Mouse (Mus musculus) 3T3-L1 (cell line): ENCODE measurements at regions not wholly inside any gene's neighbourhood (a gene's known extent, or its start where the extent isn't known, plus 50 kb on each side); places are given as distances from the start of the nearest gene placed in this dataset.

Experiments used
- DNase-seq: peaks from one replicate; pipeline ENCODE4 v3.0.0-alpha.2; 2015; ENCODE audit warnings: low read depth, low spot score

DNA sequence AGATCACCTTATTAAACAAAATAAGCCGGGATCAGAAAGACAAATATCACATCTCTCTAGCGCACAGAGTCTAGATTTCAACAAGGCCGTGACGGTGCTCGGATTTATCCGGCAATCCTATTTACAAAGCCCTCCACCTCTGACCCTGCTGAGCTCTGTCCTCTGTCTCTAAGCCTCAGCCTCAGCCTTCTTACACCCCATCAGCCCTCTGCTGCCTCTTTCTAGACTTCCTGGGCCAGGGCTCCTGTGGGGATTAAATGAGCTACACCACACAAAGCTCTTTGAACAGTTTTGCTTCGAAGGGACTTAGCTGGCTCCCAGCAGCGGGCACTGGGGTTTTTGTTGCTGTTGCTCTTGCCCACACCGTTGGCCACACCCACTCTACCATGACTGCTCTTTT is 211.8 kb downstream of the CK137956 start:
- DNase-seq, result no peak

DNA sequence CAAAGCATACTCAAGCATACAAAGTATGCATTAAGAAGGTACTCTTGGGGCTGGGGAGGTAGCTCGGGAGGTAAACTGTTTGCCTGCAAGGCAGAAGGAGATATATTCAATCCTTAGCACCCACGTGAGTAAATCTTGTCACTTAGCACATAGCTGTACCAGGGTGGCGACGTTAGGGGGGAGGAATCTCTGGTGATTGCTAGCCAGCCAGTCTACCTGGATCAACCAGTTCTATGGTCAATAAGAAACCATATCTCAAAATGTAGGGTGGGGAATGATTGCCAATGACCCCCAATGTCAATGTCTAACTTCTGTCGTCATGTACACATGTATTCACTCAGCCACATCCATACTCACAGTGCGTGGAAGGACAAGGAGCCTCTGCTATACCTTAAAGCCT is 214.5 kb downstream of the CK137956 start:
- no peak for DNase-seq

DNA sequence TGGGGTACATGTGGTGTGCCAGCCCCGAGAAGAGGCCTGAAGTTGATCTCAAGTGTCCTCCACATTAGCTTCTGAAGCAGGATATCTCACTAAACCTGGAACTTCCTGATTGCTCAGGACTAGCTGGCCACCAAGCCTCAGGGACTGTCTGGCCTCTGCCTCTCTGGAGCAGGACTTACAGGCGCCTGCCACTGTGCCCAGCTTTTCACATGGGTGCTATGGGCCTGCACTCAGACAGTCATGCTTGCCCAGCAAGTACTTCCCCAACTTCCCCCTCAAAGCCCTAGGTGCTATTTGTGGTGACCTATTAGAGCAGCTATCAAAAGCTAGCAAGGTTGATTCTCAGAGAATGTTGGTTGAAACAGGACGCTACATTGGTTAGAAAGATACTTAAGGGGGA is 220.0 kb downstream of the CK137956 start:
- no peak for DNase-seq

DNA sequence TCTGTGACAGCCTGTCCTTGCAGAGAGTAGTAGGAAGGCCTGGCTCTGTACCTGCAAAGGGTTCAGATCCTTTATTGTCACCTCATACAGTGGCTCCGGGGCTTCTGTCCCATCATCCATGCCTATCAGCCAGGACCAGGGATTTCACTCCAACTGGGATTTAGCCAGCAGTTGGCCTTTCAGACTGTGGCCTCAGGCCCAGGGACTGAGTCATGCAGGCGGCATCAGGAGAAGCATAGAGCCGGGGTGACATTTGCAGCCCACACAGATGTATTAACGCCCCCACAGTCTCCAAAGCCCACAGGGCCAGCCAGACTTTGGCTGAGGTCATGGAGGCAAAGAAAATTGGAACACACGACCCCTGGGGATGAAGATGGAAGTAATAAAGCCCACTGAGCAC is 222.9 kb downstream of the CK137956 start:
- DNase-seq, result no peak

DNA sequence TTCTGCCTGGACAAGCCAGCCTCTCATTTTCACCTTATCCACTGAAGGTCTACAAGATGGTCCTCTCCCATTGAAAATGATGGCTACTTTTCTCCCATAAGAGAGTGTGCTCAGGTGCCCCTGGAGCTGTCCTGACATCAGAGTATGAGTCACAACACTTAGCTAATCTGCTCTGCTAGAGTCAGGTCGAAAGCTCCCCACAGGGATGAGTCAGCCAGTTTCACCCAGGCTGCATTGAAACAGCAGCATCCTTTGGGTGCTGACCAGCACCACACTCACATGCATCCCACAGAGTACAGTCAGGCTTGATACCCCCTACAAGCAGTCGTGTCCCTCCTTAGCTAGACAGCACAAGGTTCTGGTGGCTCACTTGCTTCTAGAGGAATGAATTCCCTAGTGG is 234.0 kb downstream of the CK137956 start:
- peak; percentile 1 for DNase-seq

DNA sequence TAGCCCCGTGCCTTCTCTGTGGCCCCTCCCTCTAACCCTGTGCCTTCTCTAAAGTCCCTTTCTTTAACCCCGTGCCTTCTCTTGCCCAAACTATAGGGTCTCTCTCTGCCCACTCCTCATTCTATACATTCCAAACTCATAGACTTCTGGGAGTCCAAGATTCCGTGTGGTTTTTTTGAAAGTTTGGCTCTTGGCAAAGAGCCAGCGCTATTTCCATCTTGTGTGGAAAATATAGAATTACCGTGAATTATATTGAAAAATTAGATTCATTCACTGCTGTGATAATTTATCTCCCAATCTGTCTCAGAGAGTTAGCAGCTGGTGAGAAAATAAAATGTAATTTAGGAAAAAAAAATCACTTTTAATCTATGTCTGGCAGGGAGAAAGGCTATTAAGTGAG is 234.6 kb downstream of the CK137956 start:
- no peak for DNase-seq

DNA sequence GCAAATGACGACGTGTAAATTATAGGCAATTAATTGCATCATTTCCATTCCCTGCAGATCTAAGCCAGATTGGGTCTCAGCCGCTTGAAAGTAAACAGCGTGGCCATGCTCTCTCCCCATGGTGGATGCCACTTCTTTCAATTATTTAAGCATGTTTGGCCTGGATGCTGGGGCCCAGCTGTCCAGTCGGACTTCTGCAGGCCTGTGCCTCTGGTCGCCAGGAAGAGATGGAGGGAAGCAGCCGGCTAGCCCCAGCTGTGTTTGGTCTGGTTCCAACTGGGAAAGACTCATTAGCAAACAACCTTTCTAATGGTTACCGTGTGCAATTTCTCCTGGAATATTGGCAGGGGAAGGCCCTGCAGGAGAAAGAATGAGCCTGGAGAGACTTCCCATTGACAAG is 236.1 kb downstream of the CK137956 start:
- no peak for DNase-seq

DNA sequence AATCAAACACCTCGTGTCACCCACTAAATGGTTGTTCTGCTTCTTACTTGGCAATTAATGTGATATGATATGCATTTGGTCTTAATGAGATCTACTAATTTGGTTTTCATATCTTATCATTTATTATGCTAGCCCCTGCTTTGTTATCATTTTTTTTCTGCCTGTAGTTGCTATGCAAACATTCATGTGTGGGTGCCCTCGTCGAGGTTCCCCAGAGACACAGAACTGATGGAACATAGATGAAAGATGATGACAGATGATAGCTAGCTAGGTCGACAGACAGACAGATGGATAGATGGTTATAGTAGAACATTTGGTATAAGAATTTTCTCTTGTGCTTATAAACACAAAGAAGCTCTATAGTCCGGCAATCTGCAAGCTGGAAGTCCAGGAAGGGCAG is 252.1 kb downstream of the CK137956 start:
- DNase-seq, result no peak

DNA sequence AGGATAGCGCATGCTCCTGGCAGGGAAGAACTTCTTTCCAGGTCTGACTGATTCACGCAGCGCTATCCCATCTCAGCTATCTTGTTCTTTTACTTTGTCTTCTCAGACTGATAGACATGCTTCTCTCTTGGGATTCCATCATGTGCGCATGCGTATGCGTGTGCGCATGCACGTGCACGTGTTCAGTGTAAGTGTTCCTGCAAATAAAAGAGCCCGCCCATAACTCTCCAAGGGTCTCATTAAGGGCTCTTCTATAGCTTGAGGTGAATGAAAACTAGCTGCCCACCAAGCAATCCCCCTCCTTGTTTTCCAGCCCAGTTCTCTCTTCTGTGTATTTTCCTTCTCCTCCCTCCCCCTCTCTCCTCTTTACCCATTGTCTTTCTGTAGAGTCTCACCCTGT is 258.5 kb downstream of the CK137956 start:
- DNase-seq, result no peak

DNA sequence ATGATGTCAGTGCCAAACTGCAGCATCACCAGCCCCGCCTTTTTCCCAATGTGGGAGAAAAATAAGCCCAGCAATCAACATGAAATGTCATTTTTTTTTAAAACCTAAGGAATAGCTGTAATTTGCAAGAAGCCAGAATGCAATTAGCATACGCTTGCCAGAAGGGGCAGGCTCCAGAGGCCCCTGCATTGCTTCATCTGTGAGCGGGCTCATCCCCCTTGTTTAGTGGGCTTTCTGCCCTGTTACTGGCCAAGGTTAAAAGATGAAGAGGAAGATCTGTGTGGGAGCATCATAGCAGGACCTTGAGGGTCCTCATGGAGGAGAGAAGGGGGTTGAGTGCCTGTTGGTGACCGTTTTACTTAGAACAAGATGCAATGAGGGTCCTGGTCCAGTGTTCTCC is 259.9 kb downstream of the CK137956 start:
- DNase-seq, result no peak

DNA sequence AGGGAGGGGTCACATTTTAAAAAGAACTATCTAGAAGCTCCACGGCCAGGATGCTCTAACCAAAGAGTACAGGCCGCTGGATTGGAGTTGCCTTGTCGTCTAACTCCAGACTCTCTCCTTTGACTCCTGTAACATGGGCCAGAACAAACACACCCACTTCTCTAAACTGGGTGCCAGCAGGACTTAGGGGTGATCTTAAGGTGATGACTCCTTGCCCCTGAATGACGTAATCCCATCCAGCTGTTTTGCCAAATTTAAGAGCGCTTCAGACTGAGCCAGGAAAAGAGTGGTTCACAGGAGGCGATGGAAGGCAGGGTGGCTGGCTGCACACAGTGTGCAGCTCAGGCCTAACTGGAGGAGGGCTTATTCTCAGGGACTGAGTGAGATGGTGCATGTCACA is 261.0 kb downstream of the CK137956 start:
- DNase-seq, result no peak

DNA sequence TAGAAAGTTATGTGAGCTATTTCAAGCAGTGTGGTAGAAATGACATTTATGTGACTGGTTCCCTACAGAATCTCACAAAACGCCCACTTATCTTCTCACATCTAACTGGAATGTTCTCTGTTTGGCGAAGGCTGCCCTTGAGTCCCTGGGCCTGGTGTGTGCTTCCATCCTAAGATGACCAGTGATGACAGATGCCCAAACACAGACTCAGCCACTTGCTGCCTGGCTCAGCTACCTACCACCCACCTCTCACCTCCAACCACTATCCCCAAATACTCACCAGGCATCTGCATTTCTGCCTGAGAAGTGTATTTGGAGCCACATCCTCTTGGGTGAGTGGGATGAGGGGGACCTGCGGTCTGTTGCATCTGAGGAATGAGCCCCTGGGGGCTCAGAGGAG is 262.6 kb downstream of the CK137956 start:
- no peak for DNase-seq

DNA sequence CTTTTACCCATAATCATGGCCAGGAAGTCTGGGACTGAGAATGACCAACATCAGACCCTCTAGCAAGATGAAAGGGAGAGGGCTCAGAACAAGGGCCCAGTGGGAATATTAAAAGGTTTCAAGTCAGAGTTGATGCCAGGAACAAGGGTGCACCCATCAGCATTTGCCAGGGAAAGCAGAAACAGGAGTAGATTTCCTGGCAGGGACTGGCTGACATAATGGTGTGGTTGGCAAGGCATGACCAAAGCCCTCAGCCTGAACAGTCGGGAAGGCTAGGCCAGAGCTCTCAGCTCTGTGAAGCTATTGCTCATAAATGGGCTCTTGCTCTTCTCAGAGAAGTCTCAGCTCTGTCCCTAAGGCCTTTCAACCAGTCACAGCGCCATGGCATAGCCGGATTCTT is 263.6 kb downstream of the CK137956 start:
- DNase-seq, result no peak

DNA sequence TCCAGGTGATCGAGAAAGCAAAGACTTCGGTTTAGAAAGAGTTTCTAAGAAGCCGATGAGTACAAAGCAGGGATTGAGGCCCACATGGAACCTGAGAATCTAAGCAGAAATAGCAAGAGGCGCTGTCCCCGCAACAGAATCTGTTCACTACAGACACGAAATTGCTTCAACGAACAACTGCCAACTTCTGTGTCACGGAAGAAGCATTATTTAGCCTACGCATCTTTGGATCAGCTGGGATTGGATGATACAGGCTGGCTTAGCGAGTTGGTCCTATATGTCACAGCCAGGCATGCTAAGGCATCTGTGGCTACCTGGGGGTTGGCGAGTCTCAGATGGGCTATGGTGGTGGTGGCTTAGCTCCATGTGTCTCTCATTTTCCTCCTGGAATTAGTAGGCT is 269.1 kb downstream of the CK137956 start:
- no peak for DNase-seq

DNA sequence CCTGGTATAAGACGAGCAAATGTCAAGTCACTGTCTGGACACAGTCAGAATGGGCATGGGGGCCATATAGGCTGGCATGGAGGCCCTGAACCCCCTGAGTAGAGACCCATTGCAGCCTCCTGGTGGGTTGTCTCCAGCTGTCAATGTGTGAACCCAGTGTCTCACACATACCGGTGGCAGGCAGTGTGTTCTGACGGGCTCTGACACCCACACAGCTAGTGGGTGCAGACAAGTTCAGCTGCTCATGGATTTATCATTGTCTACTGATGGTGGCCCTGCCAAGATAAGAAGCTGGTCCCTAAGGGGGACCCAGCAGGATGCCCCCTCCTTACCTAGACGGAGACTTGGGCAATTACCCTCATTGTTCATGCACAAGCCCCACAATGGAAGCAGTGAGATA is 280.8 kb downstream of the CK137956 start:
- no peak for DNase-seq

DNA sequence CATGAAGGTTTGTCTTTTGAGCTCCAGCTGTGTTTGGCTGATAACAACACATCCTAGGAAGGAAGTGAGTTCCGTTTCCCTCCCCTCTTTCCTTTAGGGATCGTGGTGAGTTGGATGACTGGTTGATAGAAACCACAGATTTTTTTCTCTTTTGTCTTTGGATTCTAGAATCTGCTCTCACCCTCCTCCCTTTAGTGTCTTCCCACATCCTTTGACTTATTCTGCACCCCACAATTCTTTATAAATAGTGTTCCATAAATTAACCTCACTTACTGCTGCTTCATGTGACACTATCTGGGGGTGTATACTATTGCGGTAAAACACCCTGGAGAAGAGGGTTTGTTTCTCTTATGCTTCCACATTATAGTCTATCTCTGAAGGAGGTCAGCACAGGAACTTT is 285.7 kb downstream of the CK137956 start:
- DNase-seq, result no peak

DNA sequence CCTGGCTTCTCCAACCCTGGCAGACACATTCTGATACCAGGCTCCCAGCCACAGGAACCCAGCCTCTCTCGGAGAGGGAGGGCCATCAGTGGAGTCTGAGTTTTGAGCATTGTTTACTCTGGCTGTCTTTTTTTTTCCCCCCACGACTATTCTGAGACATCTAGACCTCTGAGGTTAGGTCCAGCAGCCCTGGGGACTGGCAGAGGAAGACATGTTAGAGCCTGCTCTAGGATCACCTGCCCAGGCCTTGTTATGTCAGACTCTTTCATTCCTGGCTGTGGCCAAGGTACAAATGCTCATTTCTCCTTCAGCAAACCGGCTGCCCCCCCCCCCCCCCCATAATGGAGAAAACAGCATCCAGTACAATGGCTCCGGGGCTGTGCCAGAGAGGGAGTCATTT is 291.4 kb downstream of the CK137956 start:
- DNase-seq, result no peak

DNA sequence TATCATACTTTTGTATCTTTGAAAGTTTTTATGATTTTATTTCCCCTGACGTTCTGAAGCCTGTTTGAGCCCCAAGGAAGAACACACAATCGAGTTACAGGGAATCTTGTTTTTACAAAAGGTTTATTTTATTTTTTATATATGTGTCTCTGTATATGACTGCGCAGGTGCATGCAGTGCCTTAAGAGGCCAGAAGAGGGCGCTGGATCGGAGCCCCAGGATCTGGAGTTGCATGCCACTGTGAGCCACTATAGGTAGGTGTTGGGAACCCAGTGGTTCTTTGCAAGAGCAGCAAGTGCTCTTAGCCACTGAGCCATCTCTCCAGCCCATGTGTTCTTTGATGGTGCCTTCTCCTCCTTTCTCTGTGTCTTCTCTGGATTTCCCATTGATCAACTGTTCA is 292.3 kb downstream of the CK137956 start:
- DNase-seq, result no peak

DNA sequence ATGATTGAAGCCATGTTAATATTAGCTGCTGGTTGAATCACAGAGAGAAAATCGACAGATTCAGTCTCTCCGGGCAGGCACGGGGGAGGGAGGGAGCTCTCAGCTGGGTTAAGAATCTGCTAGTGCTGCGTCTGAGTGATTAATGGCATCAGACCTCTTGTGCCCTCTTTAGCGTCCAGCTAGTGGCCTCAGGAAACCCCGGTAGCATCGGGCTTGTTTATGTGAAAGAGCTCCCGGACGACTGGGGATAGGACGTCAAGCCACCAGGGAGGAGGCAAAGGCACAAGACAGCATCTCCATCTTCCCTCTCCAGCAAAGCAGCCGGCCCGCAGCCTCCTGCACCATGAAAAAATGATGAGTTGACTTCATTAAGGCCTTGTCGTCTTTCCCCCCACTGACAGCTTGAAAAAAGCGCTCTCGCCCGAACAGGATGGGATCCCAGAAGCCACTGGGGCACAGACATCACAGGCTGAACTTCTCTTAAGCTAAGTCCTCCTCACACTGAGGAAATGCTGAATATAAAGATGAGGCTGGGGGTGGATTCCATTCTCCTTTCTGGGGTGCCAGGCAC is 294.9 kb downstream of the CK137956 start:
- no peak for DNase-seq

DNA sequence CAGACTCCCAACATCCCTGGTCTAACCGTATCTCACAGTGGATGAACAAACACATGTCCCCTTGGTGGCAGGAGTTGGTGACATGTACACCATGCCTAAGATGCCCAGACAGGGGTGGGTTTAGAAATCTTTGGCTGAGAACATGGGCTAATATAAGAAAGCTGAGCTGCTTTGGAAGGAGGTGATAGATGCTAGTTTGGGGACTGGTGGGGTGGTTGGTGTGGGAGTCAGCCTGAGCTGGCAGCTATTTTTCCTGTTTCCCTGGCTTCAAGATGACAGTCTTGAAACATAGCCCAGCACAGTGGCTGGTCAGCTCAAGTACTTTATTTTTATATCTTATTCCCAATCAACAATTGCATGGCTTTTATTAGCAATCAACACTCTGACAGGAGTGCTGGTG is 302.0 kb upstream of the Gjb5 start:
- no peak for DNase-seq

DNA sequence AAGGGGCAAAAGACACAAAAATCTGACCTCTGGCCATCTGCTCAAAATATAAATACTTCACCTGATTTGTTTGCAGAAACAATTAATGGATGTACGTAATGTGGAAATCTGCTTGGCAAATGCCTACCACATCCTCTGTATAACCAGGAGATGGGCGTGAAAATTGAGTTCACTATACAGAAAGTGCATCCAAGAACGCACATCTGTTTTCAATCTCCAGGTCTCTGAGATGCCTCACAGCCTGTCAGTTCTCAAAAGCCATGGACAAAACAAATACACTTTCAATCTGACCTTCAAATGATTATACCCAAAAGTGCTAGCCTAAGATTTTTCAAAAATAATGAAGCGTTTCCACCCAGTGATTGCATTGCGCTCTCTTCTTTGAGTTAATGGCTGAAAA is 293.6 kb upstream of the Gjb5 start:
- no peak for DNase-seq

DNA sequence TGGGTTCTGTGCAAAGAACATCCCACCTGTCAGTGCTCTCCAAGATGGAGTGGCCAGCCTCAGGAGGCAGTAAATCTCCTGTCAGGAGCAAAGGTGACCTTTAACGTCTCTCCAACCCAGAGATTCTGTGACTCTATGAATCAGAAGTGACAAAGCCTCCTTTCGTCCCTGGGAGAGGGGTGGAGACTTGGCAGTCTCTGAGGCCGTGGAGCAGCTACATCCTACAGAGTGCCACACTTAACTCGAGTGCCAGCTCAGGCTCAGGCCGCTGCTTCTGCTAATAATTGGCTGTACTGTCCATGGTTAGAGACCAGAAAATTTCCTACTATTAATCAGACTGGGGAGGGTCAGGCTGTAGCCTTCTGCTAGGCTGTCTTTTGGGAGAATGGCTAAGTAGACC is 290.0 kb upstream of the Gjb5 start:
- DNase-seq, result no peak

DNA sequence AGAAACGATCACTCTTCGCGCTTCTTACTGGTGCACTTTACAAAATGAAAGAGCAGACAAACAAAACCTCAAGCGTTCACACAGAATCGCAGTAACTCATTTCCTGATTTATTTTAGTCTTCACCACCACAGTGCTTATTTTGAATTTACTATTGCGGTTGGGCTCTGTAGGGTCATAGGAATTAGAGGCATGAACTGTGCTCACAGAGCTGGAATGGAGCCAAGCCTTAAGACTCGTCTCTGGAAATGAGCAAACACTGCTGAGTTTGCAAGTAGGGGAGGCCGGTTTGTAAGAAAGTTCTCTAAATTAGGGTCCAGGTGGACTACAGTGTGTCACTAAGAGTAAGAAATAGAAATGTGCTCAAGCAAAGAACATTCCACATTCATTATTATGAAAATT is 289.2 kb upstream of the Gjb5 start:
- DNase-seq, result no peak

DNA sequence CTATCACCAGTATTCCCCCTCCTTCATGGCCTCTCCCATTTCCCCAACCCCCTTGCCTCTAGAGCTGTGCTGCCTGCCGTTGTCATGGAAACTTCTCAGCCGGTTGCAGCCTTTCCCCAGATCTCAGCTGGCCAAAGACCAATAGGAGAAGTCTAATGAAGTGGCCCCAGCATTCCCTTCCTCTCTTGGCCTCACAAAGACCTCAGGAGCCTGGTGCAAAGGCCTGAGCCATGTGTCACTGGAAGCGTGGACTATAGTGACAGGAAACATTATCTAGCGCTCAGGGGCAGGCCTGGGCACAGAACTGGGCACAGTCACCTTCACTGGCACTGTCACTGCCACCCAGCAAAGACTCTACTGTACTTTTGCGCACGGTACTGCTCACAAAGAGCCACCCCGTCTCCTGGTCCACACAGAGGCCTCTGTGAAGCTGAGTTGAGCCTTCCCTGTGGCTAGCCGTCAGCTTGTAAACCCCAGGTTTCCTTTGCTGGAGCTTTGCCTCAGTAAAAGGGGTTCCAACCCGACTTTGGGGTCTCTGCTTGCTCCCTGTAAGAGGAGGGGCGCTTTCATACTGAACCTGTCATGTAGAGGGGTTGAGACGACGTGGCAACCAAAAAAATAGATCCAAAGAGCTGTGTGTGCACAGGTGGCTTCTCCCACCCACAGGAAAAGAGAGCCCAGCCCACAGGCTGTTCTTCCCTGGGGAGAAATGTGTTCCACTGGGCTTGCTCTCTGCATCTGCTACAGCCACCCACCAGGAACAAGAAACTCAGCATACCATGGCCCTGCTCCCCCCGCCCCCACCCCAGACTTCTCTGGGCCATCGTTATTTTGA is 282.5 kb upstream of the Gjb5 start:
- no peak for DNase-seq
